Mouse (Mus musculus) splenic B cell, adult 2 months (primary cell): Measurements from ENCODE around the gene Edn3.
A peak's percentile ranks its signal among the peaks of the same experiment; 100 is the strongest.

ENCODE experiments used
- DNase-seq: peaks from one replicate; pipeline ENCODE4 v3.0.0-alpha.2; 2011; ENCODE audit warnings: low read depth, low spot score
- H3K27me3 ChIP-seq: 2 replicates; pipeline ENCODE4 v1.6.1; 2012; ENCODE audit warnings: mild to moderate bottlenecking, low read length, moderate library complexity, mixed read lengths; ENCODE audit not compliant: control insufficient read depth, poor library complexity, insufficient read depth, severe bottlenecking
- H3K36me3 ChIP-seq: 2 replicates; pipeline ENCODE4 v1.6.1; 2012; ENCODE audit warnings: mild to moderate bottlenecking, low read length, moderate library complexity, mixed read lengths; ENCODE audit not compliant: control insufficient read depth, poor library complexity, insufficient read depth, severe bottlenecking

Gene Edn3

DNA sequence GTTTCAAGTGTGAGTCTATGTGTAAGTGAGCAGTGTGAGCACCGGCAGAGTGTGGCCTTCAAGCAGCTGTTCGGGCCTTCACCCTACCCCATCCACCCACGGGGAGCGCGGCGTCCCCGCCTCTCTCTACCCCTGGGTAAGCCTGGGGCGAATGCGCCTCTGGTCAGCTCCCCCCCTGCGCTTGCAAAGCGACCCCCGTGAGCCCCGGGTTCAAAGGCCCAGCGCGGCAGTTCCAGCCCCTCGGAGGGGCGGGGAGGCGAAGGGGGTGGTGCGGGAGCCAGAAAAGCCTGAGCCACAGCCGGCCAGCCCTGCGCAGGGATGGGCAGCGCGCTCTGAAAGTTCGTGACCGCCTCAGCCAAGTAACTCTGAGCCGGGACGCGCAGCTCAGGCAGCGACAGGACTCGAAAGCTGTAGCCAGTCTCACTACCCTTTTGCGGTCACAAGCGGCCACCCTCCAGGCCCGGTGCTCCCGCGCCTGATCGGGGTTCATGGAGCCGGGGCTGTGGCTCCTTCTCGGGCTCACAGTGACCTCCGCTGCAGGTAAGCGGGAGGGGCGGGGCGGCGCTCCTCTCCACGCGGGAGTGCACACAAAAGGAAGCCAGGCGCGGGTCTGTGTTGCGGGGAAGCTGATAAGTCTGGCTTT lies at the start of gene Edn3:
Edn3 (plus strand) TSS at position 141 of the 643 bp plus-strand sequence.
- peak; percentile 5 for DNase-seq
- H3K27me3 ChIP-seq = no peaks in the 10 kb centered on the region; the same call in 1 of the 2 replicates
- H3K36me3 ChIP-seq = no peaks in the 10 kb centered on the region

DNA sequence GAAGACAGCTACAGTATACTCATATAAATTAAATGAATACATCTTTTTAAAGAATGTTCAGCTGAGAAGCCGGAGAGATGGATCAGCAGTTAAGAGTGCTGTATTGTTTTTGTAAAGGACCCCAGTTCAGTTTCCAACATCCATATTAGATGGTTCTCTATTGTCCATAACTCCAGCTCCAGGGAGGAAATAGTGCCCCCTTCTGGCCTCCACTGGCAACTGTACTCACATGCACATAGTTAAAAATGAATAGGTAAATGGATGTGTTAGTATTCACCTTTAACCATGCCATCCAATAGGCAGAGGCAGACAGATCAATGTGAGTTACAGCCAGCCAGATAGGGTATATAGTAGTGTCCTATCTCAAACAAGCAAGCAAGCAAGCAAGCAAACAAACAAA lies 48.4 kb upstream of the Edn3 start:
- peak; percentile 17 for DNase-seq
- Histone ChIP-seq H3K36me3 (peaks cover under 1% of the 10 kb centered on the region; the same call in 1 of the 2 replicates), H3K27me3 (no peaks in the 10 kb centered on the region)

DNA sequence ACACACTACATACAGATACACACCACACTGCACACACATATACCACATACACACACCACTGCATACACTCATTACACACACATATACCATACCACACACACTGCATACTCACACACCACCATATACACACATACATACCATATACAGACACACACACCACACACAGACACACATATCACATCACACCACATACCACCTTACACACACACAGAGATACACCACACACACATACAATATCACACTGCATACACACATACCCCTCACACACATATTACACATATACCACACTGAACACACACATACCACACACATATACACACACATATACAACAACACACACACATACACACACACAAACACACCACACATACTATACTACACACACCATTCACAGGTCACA lies 44.5 kb upstream of the Edn3 start:
- no peaks in the 10 kb centered on the region for H3K36me3 ChIP-seq
- H3K27me3 ChIP-seq = no peaks in the 10 kb centered on the region
- no peak for DNase-seq

DNA sequence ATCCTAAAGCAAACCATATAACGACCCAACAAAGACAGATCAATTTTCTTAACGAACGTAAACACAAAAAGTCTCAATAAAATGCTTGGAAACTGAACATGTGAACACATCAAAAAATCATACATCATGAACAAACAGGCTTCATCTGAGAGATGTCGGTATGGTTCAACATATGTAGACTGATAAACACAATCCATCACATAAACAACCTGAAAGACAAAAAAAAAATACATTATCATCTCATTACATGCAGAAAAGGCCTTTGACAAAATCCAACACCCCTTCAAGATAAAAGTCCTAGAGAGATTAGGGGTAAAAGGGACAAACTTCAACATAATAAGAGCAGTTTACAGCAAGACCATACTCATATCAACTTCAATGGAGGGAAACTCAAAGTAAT lies 42.6 kb upstream of the Edn3 start:
- DNase-seq = no peak
- Histone ChIP-seq H3K36me3 (no peaks in the 10 kb centered on the region), H3K27me3 (no peaks in the 10 kb centered on the region)

DNA sequence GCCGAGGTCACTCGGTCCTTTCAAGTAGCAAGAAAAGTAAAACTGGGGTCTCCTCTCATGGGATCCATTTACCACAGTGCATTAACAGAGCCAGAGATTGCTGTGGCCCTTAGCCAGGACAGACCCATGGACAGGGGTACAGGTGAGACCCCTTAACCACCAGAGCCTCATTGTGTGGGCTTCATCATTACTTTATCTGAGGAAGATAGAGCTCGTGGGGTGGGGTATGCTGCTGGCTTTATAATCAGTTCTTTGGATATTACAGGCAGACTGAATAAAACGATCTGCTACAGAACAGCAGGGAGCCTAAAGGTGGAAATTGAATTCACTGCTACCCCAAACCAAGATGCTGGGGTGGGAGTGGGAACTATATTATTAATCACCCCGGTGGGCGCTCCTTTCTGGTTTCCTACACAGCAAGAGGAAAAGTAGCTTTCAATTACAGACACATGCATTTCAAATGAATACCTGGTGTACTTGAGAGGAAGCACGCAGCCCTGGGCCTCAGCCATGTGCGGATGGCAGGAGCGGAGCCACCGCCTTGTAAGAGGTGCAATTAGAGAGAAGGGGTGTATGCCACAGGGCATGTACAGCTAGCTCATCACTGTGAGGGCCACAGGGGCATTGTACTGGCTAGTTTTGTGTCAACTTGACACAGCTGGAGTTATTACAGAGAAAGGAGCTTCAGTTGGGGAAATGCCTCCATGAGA lies 33.1 kb upstream of the Edn3 start:
- Histone ChIP-seq H3K27me3 (no peaks in the 10 kb centered on the region), H3K36me3 (no peaks in the 10 kb centered on the region)
- no peak for DNase-seq

DNA sequence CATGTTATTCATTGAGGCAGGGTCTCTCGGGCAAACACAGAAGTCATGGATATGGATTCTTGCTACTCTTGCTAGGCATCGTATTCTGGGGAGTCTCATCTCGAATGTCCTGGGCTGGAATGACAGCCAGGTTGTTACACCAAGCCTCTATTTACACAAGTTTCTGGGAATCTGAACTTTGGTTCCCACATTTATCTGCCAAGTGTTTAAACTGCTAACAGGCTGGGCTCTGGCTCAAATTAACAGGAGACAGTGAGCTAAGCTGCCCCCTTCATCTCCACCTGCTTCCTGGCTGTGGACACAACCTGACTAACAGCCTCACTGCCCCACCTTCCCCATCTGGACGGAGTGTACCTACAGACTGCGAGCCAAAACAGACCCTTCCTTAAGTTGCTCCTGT lies 28.5 kb upstream of the Edn3 start:
- Histone ChIP-seq H3K36me3 (no peaks in the 10 kb centered on the region), H3K27me3 (no peaks in the 10 kb centered on the region)
- DNase-seq = no peak

DNA sequence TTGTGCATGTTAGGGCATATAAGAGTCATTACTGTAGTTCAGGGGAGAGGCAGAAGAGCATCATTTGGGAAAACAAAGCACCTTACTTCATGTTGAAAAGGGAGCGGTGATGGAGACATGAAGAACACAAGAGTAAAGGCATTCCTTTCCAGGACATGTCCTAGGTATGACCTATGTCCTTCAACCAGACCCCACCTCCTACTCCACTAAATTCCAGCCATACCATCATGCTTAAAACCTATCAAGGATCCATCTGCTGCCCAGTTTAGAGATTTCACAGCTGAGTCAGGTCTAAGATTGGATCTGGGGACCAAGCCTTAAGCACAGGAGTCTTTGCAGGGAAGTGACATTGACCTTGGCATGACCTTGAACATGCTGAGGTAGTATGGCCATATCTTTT lies 25.1 kb upstream of the Edn3 start:
- no peak for DNase-seq
- H3K36me3 ChIP-seq = no peaks in the 10 kb centered on the region

DNA sequence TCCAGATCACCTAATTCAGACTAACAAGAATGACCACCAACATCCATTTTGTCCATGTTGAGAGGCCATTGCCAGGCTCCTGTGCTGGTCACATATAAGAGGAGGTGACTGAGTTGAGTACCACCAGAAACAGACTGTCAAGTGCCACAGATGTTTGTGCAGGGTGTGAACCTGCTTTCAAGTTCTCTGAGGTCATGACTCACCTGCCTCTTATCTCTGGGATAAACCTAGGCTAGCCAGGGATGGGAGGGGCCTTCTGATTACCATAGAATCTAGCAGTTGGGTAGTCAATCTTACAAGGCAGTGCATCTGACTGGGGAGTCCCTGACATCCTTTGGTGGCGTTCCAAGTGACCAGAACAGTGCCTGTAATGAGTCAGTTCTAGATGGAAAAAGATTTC lies 13.2 kb upstream of the Edn3 start:
- no peaks in the 10 kb centered on the region for H3K27me3 ChIP-seq
- DNase-seq = no peak
- H3K36me3 ChIP-seq = no peaks in the 10 kb centered on the region

More for the DNA sequence above, 25.1 kb upstream of the Edn3 start:
- H3K27me3 ChIP-seq = no peaks in the 10 kb centered on the region

DNA sequence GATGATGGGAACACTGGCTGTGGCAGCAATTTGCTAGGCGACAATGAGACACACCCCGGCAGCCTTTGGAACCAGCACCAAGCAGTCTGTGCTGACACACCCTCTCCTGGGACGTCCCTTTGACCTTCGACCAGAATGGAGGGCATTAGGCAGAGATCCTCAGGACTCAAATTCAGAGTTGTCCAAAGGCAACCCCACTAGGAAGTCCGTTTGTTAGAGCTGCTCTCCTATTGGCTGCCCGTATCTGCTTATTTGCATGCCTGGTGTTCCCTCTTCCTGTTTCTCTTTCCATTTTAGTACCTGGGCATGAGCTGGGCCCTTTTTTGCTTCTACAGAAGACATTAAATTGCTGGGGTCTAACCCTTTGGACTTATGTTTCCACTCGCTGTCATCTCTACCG lies 12.0 kb upstream of the Edn3 start:
- no peaks in the 10 kb centered on the region for H3K36me3 ChIP-seq
- no peaks in the 10 kb centered on the region for H3K27me3 ChIP-seq
- DNase-seq = no peak

DNA sequence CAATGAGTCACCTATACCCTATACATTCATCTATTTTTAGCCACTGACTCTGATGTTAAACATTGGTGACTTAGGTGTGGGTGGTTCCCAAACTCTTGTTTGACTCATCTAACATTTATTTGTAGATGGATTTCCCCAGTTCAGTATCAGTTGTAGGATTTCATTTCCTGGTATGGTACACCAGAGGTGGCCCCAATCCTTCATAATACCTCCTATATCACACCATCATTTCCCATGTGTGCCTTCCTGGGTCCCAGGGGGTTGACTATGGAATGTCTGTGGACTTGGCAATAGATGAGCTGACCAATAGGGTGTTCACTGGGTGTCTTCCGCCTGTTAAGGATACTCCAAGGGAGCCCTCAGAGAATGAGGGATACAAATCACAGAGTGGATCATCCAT lies 7.2 kb upstream of the Edn3 start:
- Histone ChIP-seq H3K27me3 (no peaks in the 10 kb centered on the region), H3K36me3 (no peaks in the 10 kb centered on the region)
- DNase-seq = no peak

DNA sequence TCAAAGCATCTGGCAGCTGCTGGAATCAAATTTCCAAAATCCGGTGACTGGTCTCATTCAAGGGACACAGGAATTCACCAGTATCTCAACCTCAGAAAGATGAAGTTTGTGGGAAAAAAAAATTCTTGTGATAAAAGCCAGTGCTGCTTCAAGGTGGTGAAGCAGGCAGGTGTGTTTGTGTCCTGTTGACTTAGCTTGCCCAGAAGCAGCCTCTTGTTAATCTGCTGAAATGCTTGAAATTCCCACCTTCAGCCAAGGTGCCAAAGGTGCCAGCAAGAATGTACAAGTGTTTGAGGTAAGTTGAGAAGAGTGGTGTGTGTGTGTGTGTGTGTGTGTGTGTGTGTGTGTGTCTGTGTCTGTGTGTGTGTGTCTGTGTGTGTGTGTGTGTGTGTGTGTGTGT lies 6.2 kb upstream of the Edn3 start:
- H3K36me3 ChIP-seq = no peaks in the 10 kb centered on the region
- H3K27me3 ChIP-seq = no peaks in the 10 kb centered on the region
- no peak for DNase-seq

DNA sequence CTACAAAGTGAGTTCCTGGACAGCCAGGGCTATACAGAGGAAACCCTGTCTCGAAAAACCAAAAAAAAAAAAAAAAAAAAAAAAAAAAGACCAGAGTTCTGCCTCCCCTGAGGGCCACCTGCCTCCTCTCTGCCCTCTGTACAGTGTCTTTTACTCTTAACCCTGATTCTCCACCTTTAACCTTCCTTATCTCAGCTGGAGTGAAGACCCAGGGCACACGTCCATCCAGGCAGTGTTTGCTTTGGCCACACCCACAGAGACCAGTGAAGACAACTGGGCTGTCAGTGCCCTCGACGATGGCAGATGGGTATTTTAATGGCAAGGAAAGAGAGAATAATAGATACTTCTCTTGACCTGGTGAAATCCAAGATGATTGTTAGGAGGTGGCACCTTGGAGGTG lies 1.2 kb upstream of the Edn3 start:
- H3K27me3 ChIP-seq = no peaks in the 10 kb centered on the region; the same call in 1 of the 2 replicates
- H3K36me3 ChIP-seq = no peaks in the 10 kb centered on the region
- no peak for DNase-seq

DNA sequence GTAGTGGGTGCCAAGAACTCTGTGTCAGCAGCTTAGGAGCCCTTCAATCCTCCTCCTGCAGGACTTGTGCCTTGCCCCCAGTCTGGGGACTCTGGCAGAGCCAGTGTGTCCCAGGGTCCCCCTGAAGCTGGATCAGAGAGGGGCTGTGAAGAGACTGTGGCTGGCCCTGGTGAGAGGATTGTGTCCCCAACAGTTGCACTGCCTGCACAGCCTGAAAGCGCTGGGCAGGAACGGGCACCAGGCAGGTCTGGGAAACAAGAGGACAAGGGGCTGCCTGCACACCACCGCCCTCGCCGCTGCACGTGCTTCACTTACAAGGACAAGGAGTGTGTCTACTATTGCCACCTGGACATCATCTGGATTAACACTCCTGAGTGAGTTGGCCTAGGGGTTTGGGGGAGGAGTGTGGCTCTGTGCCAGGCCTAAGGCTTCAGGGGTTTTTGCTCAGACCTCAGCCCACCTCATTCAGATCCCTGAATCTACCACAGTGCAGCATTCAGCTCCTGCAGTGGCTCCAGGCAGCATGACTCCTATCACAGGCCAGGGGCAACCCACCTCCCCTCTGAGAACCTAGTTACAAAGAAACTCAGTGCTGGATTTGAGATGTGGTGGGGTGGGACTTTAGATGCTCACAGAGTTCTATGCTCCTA lies 1.2 kb downstream of the Edn3 start:
- no peak for DNase-seq
- no peaks in the 10 kb centered on the region; the same call in 1 of the 2 replicates for H3K27me3 ChIP-seq

DNA sequence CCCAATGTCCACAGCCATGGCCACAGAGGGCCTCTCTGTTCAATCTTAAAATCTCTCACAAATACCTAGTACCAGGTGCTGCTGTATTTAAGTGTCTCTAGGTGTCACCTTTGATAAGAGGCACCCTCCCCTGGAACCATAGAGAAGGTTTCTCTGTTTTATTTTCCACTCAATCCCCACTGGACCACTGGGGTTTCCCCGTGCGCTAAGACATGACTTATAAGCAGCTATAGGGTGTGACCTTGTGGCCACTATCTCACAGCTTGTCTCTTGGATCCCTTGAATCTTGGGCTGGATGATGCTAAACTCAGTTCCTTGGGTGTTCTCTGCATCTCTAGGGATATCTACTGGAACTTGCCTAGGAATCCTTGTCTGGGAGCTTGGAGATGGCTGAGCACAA lies 1.9 kb downstream of the Edn3 start:
- H3K36me3 ChIP-seq = no peaks in the 10 kb centered on the region
- H3K27me3 ChIP-seq = no peaks in the 10 kb centered on the region; the same call in 1 of the 2 replicates
- DNase-seq = peak; percentile 56

More for the DNA sequence above, 1.2 kb downstream of the Edn3 start:
- H3K36me3 ChIP-seq = no peaks in the 10 kb centered on the region

DNA sequence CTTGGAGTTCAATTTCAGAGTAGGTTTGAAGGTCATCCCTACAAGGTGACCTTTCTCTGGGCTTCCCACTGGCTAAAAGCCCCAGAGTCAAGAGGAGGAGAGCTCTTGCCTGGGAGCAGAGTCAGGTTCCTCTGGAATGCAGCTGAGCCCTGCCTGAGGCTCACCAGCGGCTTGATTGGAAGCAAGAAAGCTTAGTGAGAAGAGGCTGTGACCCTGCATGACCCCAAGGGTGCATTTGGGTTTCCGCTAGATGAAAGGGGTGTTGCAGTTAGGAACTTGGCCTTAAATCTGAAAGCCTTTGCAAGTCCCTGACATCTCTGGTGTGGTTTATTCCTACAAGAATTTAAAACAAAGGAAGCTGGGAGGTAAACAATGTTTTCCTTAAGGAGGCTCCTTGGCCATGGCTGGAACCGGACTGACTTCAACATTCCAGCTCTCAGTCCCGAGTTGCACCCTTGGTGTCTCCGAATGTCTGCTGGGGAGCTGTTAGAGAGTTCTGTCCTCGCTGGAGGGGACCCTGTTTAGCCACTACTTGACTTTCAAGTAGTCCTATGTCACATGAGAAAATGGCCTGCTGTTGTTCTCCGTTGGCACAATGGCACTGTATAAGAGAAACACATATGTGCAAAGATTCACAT lies 8.6 kb downstream of the Edn3 start:
- H3K27me3 ChIP-seq = no peaks in the 10 kb centered on the region
- DNase-seq = no peak

More for the DNA sequence above, 8.6 kb downstream of the Edn3 start:
- no peaks in the 10 kb centered on the region for H3K36me3 ChIP-seq
